Mouse (Mus musculus): ENCODE results near the gene Rtn4rl2. TPM values are rescaled to one million over a fixed set of nuclear protein-coding genes. Genes with fewer than 3 reads are reported as not detected.

The Rtn4rl2 gene
- polyA plus RNA-seq, 1 experiment = 0.13 TPM

- Histone ChIP-seq H3K79me2 (ENCODE audit: control insufficient read depth, insufficient read depth) (no peaks in the 10 kb centered on the region), H3K36me3 (ENCODE audit: control insufficient read depth, insufficient read depth) (no peaks in the 10 kb centered on the region), H3K4me2 (ENCODE audit: low read depth) (no peak overlapping the region), H3K4me3 (no peak overlapping the region), H3K27me3 (ENCODE audit: control insufficient read depth, insufficient read depth, insufficient read length) (peaks cover 7% of the 10 kb centered on the region), H3ac (ENCODE audit: control insufficient read depth, insufficient read length) (no peak overlapping the region)
- TF ChIP-seq SRF (IDR thresholded peaks at IDR 0.05; ENCODE audit: control insufficient read depth, insufficient read length, low read depth) (no peak), POLR2AphosphoS2 (IDR thresholded peaks at IDR 0.05; ENCODE audit: insufficient read length, low read depth) (no peak), TCF12 (IDR thresholded peaks at IDR 0.05; ENCODE audit: insufficient read depth, poor library complexity, severe bottlenecking) (no peak), POLR2A (IDR thresholded peaks at IDR 0.05; ENCODE audit: insufficient read length, low read depth) (no peak), TCF3 (IDR thresholded peaks at IDR 0.05; ENCODE audit: insufficient read length, low read depth) (no peak), CEBPB (IDR thresholded peaks at IDR 0.05; ENCODE audit: insufficient read depth, poor library complexity, severe bottlenecking) (no peak), E2F4 (IDR thresholded peaks at IDR 0.05; ENCODE audit: insufficient read depth) (no peak), USF1 (IDR thresholded peaks at IDR 0.05; ENCODE audit: low read depth) (no peak), REST (IDR thresholded peaks at IDR 0.05; ENCODE audit: insufficient read depth, insufficient read length) (no peak), MYOD1 (IDR thresholded peaks at IDR 0.05; ENCODE audit: control insufficient read depth in 1 of 3, insufficient read length in 2 of 3, low read depth in 2 of 3) (no peak), MAX (IDR thresholded peaks at IDR 0.05; ENCODE audit: low read depth) (no peak), MYOG (IDR thresholded peaks at IDR 0.05; ENCODE audit: control insufficient read depth in 1 of 3, insufficient read depth in 1 of 3, insufficient read length in 2 of 3, low read depth in 2 of 3) (no peak)
Observed at GRCm38 (mm10) chr2:84930186-84930585, 43.7 kb upstream of the Rtn4rl2 start.

DNA sequence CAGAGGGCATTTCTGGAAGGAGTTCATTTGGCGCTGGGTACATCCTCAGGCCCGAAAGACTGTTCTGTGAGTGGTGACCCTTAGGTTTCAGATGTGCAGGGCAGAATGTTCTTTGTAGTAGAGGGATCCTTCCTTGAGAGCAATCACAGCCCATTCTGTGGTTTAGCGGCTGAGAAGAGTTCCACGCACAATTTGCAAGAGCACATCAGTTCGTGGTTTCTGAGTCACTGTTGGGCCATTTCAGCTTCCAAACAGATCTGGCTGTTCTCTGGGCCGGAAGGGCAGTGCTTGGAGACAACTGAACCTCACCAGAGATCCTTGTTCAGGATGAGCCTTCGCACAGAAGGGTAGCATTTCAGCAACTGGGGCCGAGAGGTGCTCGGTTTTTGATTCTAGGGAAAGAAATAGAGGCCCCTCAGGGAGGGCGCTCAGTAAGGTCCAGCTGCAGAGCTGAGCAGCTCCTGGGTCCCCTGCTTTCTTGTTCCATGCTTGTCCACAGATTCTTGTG, 33.1 kb upstream of the Rtn4rl2 start:
- Histone ChIP-seq H3K4me2 (ENCODE audit: low read depth) (no peak overlapping the region), H3K27me3 (ENCODE audit: control insufficient read depth, insufficient read depth, insufficient read length) (no peaks in the 10 kb centered on the region), H3ac (ENCODE audit: control insufficient read depth, insufficient read length) (no peak overlapping the region), H3K4me3 (no peak overlapping the region), H3K36me3 (ENCODE audit: control insufficient read depth, insufficient read depth) (no peaks in the 10 kb centered on the region), H3K79me2 (ENCODE audit: control insufficient read depth, insufficient read depth) (no peaks in the 10 kb centered on the region)
- no peak for TF ChIP-seq MYOG (IDR thresholded peaks at IDR 0.05; ENCODE audit: control insufficient read depth in 1 of 3, insufficient read depth in 1 of 3, insufficient read length in 2 of 3, low read depth in 2 of 3)
- TF ChIP-seq POLR2A (IDR thresholded peaks at IDR 0.05; ENCODE audit: insufficient read length, low read depth) = no peak
- no peak for TF ChIP-seq POLR2AphosphoS2 (IDR thresholded peaks at IDR 0.05; ENCODE audit: insufficient read length, low read depth)
- TF ChIP-seq REST (IDR thresholded peaks at IDR 0.05; ENCODE audit: insufficient read depth, insufficient read length) = no peak
- no peak for TF ChIP-seq TCF12 (IDR thresholded peaks at IDR 0.05; ENCODE audit: insufficient read depth, poor library complexity, severe bottlenecking)
- TF ChIP-seq MYOD1 (IDR thresholded peaks at IDR 0.05; ENCODE audit: control insufficient read depth in 1 of 3, insufficient read length in 2 of 3, low read depth in 2 of 3) = no peak
- TF ChIP-seq SRF (IDR thresholded peaks at IDR 0.05; ENCODE audit: control insufficient read depth, insufficient read length, low read depth) = no peak
- no peak for TF ChIP-seq MAX (IDR thresholded peaks at IDR 0.05; ENCODE audit: low read depth)
- TF ChIP-seq E2F4 (IDR thresholded peaks at IDR 0.05; ENCODE audit: insufficient read depth) = no peak
- no peak for TF ChIP-seq USF1 (IDR thresholded peaks at IDR 0.05; ENCODE audit: low read depth)
- TF ChIP-seq TCF3 (IDR thresholded peaks at IDR 0.05; ENCODE audit: insufficient read length, low read depth) = no peak
- TF ChIP-seq CEBPB (IDR thresholded peaks at IDR 0.05; ENCODE audit: insufficient read depth, poor library complexity, severe bottlenecking) = no peak

DNA sequence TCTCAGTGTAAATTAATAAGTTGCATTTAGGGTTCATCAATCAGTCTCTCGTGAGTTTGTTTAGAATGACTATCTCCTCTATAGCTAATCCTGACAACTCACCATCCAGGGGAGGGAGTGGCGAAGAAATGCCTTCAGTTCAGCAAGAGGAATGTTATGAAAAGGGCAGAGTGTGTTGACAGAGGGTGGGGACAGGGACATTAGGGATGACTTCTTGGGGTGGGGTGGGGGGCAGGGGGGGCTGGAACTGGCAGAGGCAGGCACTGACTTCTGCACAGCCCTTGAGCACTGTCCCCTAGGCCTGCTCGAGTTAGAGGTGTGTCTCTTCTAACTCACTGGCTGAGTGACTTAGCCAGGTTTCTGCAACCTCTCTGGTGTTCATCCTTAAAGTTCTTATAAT, 31.7 kb upstream of the Rtn4rl2 start:
- H3K4me2 ChIP-seq (ENCODE audit: low read depth) = no peak overlapping the region
- H3ac ChIP-seq (ENCODE audit: control insufficient read depth, insufficient read length) = no peak overlapping the region
- no peaks in the 10 kb centered on the region for H3K79me2 ChIP-seq (ENCODE audit: control insufficient read depth, insufficient read depth)
- H3K4me3 ChIP-seq = no peak overlapping the region
- H3K36me3 ChIP-seq (ENCODE audit: control insufficient read depth, insufficient read depth) = no peaks in the 10 kb centered on the region
- no peak for TF ChIP-seq TCF3 (IDR thresholded peaks at IDR 0.05; ENCODE audit: insufficient read length, low read depth)
- TF ChIP-seq POLR2A (IDR thresholded peaks at IDR 0.05; ENCODE audit: insufficient read length, low read depth) = no peak
- TF ChIP-seq MYOD1 (IDR thresholded peaks at IDR 0.05; ENCODE audit: control insufficient read depth in 1 of 3, insufficient read length in 2 of 3, low read depth in 2 of 3) = no peak
- no peaks in the 10 kb centered on the region for H3K27me3 ChIP-seq (ENCODE audit: control insufficient read depth, insufficient read depth, insufficient read length)

GRCm38 (mm10) chr2:84916548-84917320, 30.2 kb upstream of the Rtn4rl2 start:
- Histone ChIP-seq H3K4me2 (ENCODE audit: low read depth) (no peak overlapping the region), H3K4me3 (no peak overlapping the region), H3K79me2 (ENCODE audit: control insufficient read depth, insufficient read depth) (no peaks in the 10 kb centered on the region), H3ac (ENCODE audit: control insufficient read depth, insufficient read length) (no peak overlapping the region), H3K27me3 (ENCODE audit: control insufficient read depth, insufficient read depth, insufficient read length) (no peaks in the 10 kb centered on the region), H3K36me3 (ENCODE audit: control insufficient read depth, insufficient read depth) (no peaks in the 10 kb centered on the region)
- TF ChIP-seq TCF12 (IDR thresholded peaks at IDR 0.05; ENCODE audit: insufficient read depth, poor library complexity, severe bottlenecking) (no peak), CEBPB (IDR thresholded peaks at IDR 0.05; ENCODE audit: insufficient read depth, poor library complexity, severe bottlenecking) (no peak), MAX (IDR thresholded peaks at IDR 0.05; ENCODE audit: low read depth) (no peak), E2F4 (IDR thresholded peaks at IDR 0.05; ENCODE audit: insufficient read depth) (no peak)

DNA sequence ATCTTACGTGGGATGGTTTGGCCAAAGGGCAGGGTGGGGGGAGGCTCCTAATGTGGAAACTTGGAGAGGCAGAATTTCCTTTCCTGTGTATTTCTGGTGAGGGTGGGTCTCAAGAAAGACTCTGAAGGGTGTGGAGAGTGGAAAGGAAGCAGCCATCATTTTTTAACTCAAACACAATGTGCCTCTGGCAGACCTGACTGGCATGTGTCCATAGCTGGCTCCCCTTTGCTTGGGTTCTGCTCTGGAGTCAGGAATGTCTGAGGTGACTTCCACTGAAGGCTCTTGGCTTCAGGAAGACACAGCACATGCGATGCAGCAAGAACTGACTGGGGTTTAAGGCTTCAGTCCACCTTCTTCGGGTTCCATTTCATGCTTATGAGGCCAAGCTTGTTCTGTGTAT, 28.8 kb upstream of the Rtn4rl2 start:
- Histone ChIP-seq H3ac (ENCODE audit: control insufficient read depth, insufficient read length) (no peak overlapping the region), H3K4me3 (no peak overlapping the region), H3K79me2 (ENCODE audit: control insufficient read depth, insufficient read depth) (no peaks in the 10 kb centered on the region), H3K27me3 (ENCODE audit: control insufficient read depth, insufficient read depth, insufficient read length) (no peaks in the 10 kb centered on the region), H3K36me3 (ENCODE audit: control insufficient read depth, insufficient read depth) (no peaks in the 10 kb centered on the region), H3K4me2 (ENCODE audit: low read depth) (no peak overlapping the region)
- TF ChIP-seq MAX (IDR thresholded peaks at IDR 0.05; ENCODE audit: low read depth) (no peak), CEBPB (IDR thresholded peaks at IDR 0.05; ENCODE audit: insufficient read depth, poor library complexity, severe bottlenecking) (no peak), MYOD1 (IDR thresholded peaks at IDR 0.05; ENCODE audit: control insufficient read depth in 1 of 3, insufficient read length in 2 of 3, low read depth in 2 of 3) (no peak), USF1 (IDR thresholded peaks at IDR 0.05; ENCODE audit: low read depth) (no peak), TCF12 (IDR thresholded peaks at IDR 0.05; ENCODE audit: insufficient read depth, poor library complexity, severe bottlenecking) (no peak), SRF (IDR thresholded peaks at IDR 0.05; ENCODE audit: control insufficient read depth, insufficient read length, low read depth) (no peak), POLR2AphosphoS2 (IDR thresholded peaks at IDR 0.05; ENCODE audit: insufficient read length, low read depth) (no peak), REST (IDR thresholded peaks at IDR 0.05; ENCODE audit: insufficient read depth, insufficient read length) (no peak), TCF3 (IDR thresholded peaks at IDR 0.05; ENCODE audit: insufficient read length, low read depth) (no peak)

Data from myocyte (in vitro differentiated cells).